Mouse (Mus musculus) E14TG2a.4 (cell line): Measurements from ENCODE around the gene Txn1.

Source experiments
- H3K27me3 ChIP-seq: 2 replicates; pipeline ENCODE4 v1.6.1; 2014; ENCODE audit warnings: low read length, control low read depth; ENCODE audit not compliant: insufficient read depth
- H3K36me3 ChIP-seq: 2 replicates; pipeline ENCODE4 v1.6.1; 2014; ENCODE audit warnings: low read length, control low read depth; ENCODE audit not compliant: insufficient read depth
- H3K4me1 ChIP-seq: replicated peaks from 2 replicates; pipeline ENCODE4 v1.6.1; 2014; ENCODE audit warnings: low read depth, low read length, control low read depth
- H3K4me3 ChIP-seq: replicated peaks from 2 replicates; pipeline ENCODE4 v1.5.1; 2014; ENCODE audit warnings: mild to moderate bottlenecking, low read length
- H3K9me3 ChIP-seq: 2 replicates; pipeline ENCODE4 v1.6.1; 2014; ENCODE audit warnings: low read length, control low read depth
- CTCF ChIP-seq: conservative IDR thresholded peaks from 2 replicates; pipeline ENCODE4 v1.5.1; 2014; ENCODE audit warnings: low read length
- NANOG ChIP-seq: IDR thresholded peaks from 2 replicates; pipeline ENCODE4 v1.6.1; 2014; ENCODE audit warnings: borderline replicate concordance, low read length, mixed read lengths
- POU5F1 ChIP-seq: IDR thresholded peaks from 2 replicates; pipeline ENCODE4 v1.6.1; 2014; ENCODE audit warnings: low read length, borderline replicate concordance

Txn1 gene

DNA sequence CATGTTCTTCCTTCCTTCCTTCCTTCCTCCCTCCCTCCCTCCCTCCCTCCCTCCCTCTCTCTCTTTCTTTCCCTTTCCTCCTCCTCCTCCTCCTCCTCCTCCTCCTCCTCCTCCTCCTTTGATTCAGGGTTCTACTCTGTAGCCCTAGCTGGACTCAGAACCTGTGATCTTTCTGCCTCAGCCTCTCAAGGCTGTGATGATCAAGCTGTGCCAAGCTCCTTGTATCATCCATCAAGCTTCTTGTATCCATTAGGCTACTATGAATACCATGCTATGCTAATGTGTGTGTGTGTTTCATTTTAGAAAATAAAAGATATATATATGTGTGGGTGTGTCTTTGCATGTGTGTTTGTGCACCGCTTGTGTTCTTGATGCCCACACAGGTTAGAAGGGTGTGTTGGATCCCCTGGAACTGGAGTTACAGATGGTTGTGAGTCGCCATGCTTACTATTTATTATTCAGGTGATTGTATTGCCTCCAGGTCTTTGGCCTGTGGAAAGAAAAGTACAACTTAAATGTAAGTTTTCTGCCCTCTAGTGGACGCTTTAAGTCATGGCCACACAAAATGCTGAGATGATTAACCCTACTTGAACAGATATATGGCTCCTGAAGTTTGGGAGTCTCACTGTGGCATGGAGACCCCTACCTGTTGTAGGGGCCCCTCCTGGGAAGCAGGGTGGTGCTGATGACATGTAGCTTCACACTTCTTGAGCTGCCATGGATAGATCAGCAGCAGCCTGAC, 28.6 kb downstream of the Txn1 start:
- Histone ChIP-seq H3K4me3 (no peak overlapping the region), H3K4me1 (peaks cover 33% of the 10 kb centered on the region), H3K9me3 (peaks cover 7% of the 10 kb centered on the region), H3K27me3 (no peaks in the 10 kb centered on the region), H3K36me3 (no peaks in the 10 kb centered on the region)
- TF ChIP-seq CTCF (peak; percentile 88), NANOG (no peak)

DNA sequence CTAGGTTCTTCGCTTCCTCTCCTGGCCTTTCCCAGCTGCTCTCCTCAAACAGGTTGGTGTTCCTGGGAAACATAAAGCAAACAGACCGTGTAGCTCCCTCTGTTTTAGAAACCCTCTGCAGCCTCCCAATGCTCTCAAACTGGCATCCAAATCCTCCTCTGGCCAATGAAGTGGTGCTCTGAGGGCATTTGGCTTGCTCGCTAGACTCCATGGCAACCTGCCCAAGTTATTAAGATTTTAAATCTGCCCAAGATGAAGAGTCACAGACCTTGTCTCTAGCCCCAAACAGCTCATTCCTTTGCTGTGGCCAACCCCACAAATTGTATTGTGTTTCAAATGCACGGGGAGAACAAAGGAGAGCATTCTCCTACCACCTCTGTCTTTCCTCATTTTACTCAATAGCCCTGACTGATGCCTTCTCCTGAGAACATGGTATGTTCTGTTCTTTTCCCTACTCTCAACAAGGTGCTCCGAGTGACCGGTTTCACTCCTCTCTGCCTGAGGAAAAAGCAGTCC, 31.6 kb downstream of the Txn1 start:
- no peak overlapping the region for H3K4me3 ChIP-seq
- H3K36me3 ChIP-seq: no peaks in the 10 kb centered on the region
- TF ChIP-seq CTCF (no peak), NANOG (no peak), POU5F1 (no peak)
- H3K27me3 ChIP-seq: no peaks in the 10 kb centered on the region
- peaks cover 61% of the 10 kb centered on the region for H3K4me1 ChIP-seq
- no peaks in the 10 kb centered on the region for H3K9me3 ChIP-seq

GRCm38 (mm10) chr4:57922171-57922570, 34.0 kb downstream of the Txn1 start:
- no peaks in the 10 kb centered on the region for H3K36me3 ChIP-seq
- no peaks in the 10 kb centered on the region for H3K27me3 ChIP-seq
- no peaks in the 10 kb centered on the region for H3K9me3 ChIP-seq
- peaks cover 77% of the 10 kb centered on the region for H3K4me1 ChIP-seq
- TF ChIP-seq CTCF (no peak), NANOG (no peak), POU5F1 (no peak)
- H3K4me3 ChIP-seq: 0 out of 2 replicates have a peak overlapping the region, but pooled peaks have one; percentile 5

GRCm38 (mm10) chr4:57920522-57920921, 35.7 kb downstream of the Txn1 start:
- peaks cover 89% of the 10 kb centered on the region for H3K4me1 ChIP-seq
- peak overlapping the region; percentile 75; the same call in 1 of the 2 replicates for H3K4me3 ChIP-seq
- no peaks in the 10 kb centered on the region for H3K36me3 ChIP-seq
- H3K27me3 ChIP-seq: peaks cover 1% of the 10 kb centered on the region; the same call in 1 of the 2 replicates
- TF ChIP-seq POU5F1 (no peak), NANOG (peak; percentile 100)
- H3K9me3 ChIP-seq: no peaks in the 10 kb centered on the region

- H3K4me3 ChIP-seq: peak overlapping the region; percentile 75
- no peaks in the 10 kb centered on the region for H3K36me3 ChIP-seq
- no peaks in the 10 kb centered on the region for H3K9me3 ChIP-seq
- no peak for TF ChIP-seq CTCF
- TF ChIP-seq NANOG: peak; percentile 23; the same call in 1 of the 2 replicates
- H3K4me1 ChIP-seq: peaks cover 89% of the 10 kb centered on the region
- H3K27me3 ChIP-seq: peaks cover 5% of the 10 kb centered on the region; the same call in 1 of the 2 replicates
These were observed 36.5 kb downstream of the Txn1 start for GRCm38 (mm10) chr4:57919494-57920423.

- Histone ChIP-seq H3K27me3 (peaks cover 5% of the 10 kb centered on the region; the same call in 1 of the 2 replicates), H3K36me3 (no peaks in the 10 kb centered on the region), H3K4me3 (no peak overlapping the region; the same call in 1 of the 2 replicates), H3K4me1 (peaks cover 71% of the 10 kb centered on the region), H3K9me3 (no peaks in the 10 kb centered on the region)
- TF ChIP-seq POU5F1: no peak
- TF ChIP-seq CTCF: no peak
- TF ChIP-seq NANOG: no peak
These were observed 39.5 kb downstream of the Txn1 start for GRCm38 (mm10) chr4:57916711-57917110.

DNA sequence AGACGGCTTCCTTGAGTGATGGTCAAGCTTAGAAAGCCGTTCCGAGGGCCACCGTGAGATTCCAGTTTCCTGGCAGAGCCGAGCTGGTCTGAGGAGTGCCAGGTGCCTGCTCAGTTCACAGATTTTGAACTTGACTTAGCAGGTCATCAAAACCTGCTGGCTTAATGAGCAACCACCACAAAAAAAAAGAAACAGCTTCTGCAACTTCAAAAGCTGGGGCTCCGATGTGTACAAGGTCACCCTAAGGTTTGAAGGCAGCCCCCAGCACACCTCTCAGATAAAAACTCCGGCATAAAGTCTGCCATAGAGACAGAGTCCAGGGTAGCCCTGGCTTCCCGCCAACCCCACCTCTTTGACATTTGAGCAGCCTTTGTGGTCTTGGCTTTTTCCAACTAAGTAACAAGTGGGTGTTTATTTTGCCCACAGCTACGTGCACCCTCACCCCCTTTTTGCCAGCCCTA, 40.0 kb downstream of the Txn1 start, which contains the start of gene D630039A03Rik:
TSS of gene D630039A03Rik (minus strand) at position 97 of the 461 bp plus-strand sequence.
- Histone ChIP-seq H3K9me3 (no peaks in the 10 kb centered on the region), H3K4me3 (peak within 1 kb of the TSS; percentile 54), H3K27me3 (peaks cover 5% of the 10 kb centered on the region; the same call in 1 of the 2 replicates), H3K36me3 (no peaks in the 10 kb centered on the region), H3K4me1 (peaks cover 66% of the 10 kb centered on the region)
- TF ChIP-seq NANOG: no peak
- TF ChIP-seq CTCF: no peak
- no peak for TF ChIP-seq POU5F1

DNA sequence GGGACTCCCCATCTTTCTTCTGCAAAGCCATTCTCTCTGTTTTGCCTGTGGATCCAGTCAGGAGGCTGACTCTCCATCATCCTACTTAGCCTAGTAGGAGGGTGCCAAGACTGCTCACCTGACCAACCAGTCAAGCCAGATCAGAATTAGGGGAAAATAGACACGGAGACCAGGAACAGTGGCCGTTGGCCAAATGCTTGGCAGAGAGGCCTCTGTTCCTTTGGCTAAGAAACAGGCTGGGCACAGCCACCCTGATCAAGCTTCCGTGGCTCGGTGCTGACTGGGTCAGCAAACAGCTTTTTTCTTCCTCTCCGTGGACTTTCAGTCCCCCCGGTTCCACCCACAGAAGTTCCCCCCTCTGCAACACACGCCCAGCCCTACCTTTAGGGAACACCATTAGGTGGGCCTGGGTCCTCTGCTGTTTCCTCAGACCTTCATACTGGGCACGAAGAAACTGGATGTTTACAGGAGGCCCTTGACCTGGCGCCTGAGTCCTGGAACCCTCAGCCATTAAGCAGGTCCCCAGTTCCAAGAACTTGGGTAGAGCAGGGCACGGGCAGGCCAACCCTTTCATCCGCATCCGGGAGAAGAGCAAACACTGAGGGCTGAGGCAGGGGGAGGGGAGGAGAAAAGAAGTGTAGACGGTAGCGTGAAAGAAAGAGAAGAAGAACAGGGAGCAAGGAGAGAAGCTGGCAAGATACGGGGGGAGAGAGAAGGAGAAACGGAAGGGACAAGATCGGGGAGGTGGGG, 40.8 kb downstream of the Txn1 start:
- no peaks in the 10 kb centered on the region for H3K36me3 ChIP-seq
- H3K27me3 ChIP-seq: peaks cover 5% of the 10 kb centered on the region; the same call in 1 of the 2 replicates
- H3K4me3 ChIP-seq: peak overlapping the region; percentile 54
- H3K9me3 ChIP-seq: no peaks in the 10 kb centered on the region
- peaks cover 58% of the 10 kb centered on the region for H3K4me1 ChIP-seq
- no peak for TF ChIP-seq NANOG
- TF ChIP-seq POU5F1: no peak
- no peak for TF ChIP-seq CTCF
